Mouse (Mus musculus) olfactory bulb, adult 2 months (tissue): Measurements from ENCODE around the gene Inmt. TPM values are rescaled to one million over a fixed set of nuclear protein-coding genes. Genes with fewer than 3 reads are reported as not detected.

Experiments
- H3K27ac ChIP-seq: fragments of 200-500 bp; 2 replicates; pipeline ENCODE4 v1.5.1; 2012; ENCODE audit warnings: low read depth, low read length; ENCODE audit not compliant: insufficient read depth
- H3K4me1 ChIP-seq: fragments of 200-500 bp; 2 replicates; pipeline ENCODE4 v1.6.1; 2012; ENCODE audit warnings: low read length; ENCODE audit not compliant: control insufficient read depth, insufficient read depth
- H3K4me3 ChIP-seq: fragments of 200-500 bp; 2 replicates; pipeline ENCODE4 v1.5.1; 2012; ENCODE audit warnings: mild to moderate bottlenecking, low read depth, low read length, moderate library complexity; ENCODE audit not compliant: insufficient read depth
- CTCF ChIP-seq: fragments of 200-500 bp; IDR thresholded peaks from 2 replicates; pipeline ENCODE4 v1.5.1; 2012; ENCODE audit warnings: low read depth, mild to moderate bottlenecking, low read length, moderate library complexity; ENCODE audit not compliant: insufficient read depth
- POLR2A ChIP-seq: fragments of 200-500 bp; IDR thresholded peaks from 2 replicates; pipeline ENCODE4 v1.6.1; 2012; ENCODE audit warnings: mild to moderate bottlenecking, low read depth, low read length, moderate library complexity; ENCODE audit not compliant: insufficient read depth
- WGBS: fragments of 180-500 bp; shearing (Covaris S2); methylation state at CpG from one replicate; pipeline ENCODE4 v1.1.7; 2018; 5-methylcytosine and 5-hydroxymethylcytosine counted together
- polyA plus RNA-seq: library from polyadenylated mRNA; stranded (reverse); fragments of >200 nt; gene quantifications from 2 replicates; pipeline ENCODE4 v1.2.4, GENCODE M21; 2012; ENCODE audit warnings: low replicate concordance; ENCODE audit not compliant: missing spikeins, insufficient read depth, insufficient read length

Inmt gene
- polyA plus RNA-seq, 1 experiment, result not detected

GRCm38 (mm10) chr6:55173941-55174349 lies 898 bp downstream of the Inmt start:
- Histone ChIP-seq H3K4me1 (no peaks in the 10 kb centered on the region), H3K27ac (no peak overlapping the region), H3K4me3 (no peak overlapping the region)
- no peak for TF ChIP-seq CTCF
- WGBS, result 29% methylated on average over 3 of the region's 3 CpGs

- no peak overlapping the region for H3K27ac ChIP-seq
- TF ChIP-seq POLR2A, result no peak
- no peak for TF ChIP-seq CTCF
- WGBS, result 87% methylated on average over 10 of the region's 10 CpGs
- H3K4me3 ChIP-seq, result no peak overlapping the region
- no peaks in the 10 kb centered on the region for H3K4me1 ChIP-seq
Measured at GRCm38 (mm10) chr6:55173171-55173570, 1.7 kb downstream of the Inmt start.

- no peak for TF ChIP-seq POLR2A
- TF ChIP-seq CTCF, result no peak
- no peak overlapping the region for H3K4me3 ChIP-seq
Measured at GRCm38 (mm10) chr6:55171638-55172037, 3.2 kb downstream of the Inmt start.

GRCm38 (mm10) chr6:55169818-55170217 lies 5.0 kb downstream of the Inmt start:
- TF ChIP-seq POLR2A (no peak), CTCF (no peak)
- Histone ChIP-seq H3K4me1 (0 out of 2 replicates have a peak, but pooled peaks cover 2% of the 10 kb centered on the region), H3K4me3 (no peak overlapping the region), H3K27ac (no peak overlapping the region)
- 62% methylated on average over 5 of the region's 5 CpGs for WGBS

More at GRCm38 (mm10) chr6:55171638-55172037, 3.2 kb downstream of the Inmt start:
- 0 out of 2 replicates have a peak, but pooled peaks cover 2% of the 10 kb centered on the region for H3K4me1 ChIP-seq
- 66% methylated on average over 4 of the region's 4 CpGs for WGBS
- no peak overlapping the region for H3K27ac ChIP-seq

GRCm38 (mm10) chr6:55166777-55167463 lies 7.9 kb downstream of the Inmt start:
- Histone ChIP-seq H3K4me3 (no peak overlapping the region), H3K4me1 (peaks cover 6% of the 10 kb centered on the region), H3K27ac (no peak overlapping the region)
- TF ChIP-seq POLR2A (no peak), CTCF (no peak)
- WGBS, result 52% methylated on average over 7 of the region's 7 CpGs

- H3K4me3 ChIP-seq, result no peak overlapping the region
- WGBS, result 53% methylated on average over 8 of the region's 8 CpGs
- peaks cover 13% of the 10 kb centered on the region for H3K4me1 ChIP-seq
- no peak overlapping the region for H3K27ac ChIP-seq
- no peak for TF ChIP-seq POLR2A
- no peak for TF ChIP-seq CTCF
Measured at GRCm38 (mm10) chr6:55163046-55163584, 11.7 kb downstream of the Inmt start.

- no peak overlapping the region for H3K4me3 ChIP-seq
- H3K27ac ChIP-seq, result peak overlapping the region; percentile 70
- TF ChIP-seq CTCF, result no peak
- no peak for TF ChIP-seq POLR2A
- peaks cover 11% of the 10 kb centered on the region for H3K4me1 ChIP-seq
- WGBS, result 31% methylated on average over 5 of the region's 5 CpGs
Measured at GRCm38 (mm10) chr6:55161311-55161761, 13.5 kb downstream of the Inmt start.

- TF ChIP-seq POLR2A, result no peak
- TF ChIP-seq CTCF, result no peak
- WGBS, result 96% methylated on average over 1 of the region's 1 CpGs
- peaks cover 11% of the 10 kb centered on the region for H3K4me1 ChIP-seq
- no peak overlapping the region for H3K4me3 ChIP-seq
- H3K27ac ChIP-seq, result no peak overlapping the region
Measured at GRCm38 (mm10) chr6:55159256-55159655, 15.6 kb downstream of the Inmt start.

GRCm38 (mm10) chr6:55152226-55152625 lies 22.6 kb downstream of the Inmt start:
- 65% methylated on average over 3 of the region's 3 CpGs for WGBS
- no peaks in the 10 kb centered on the region for H3K4me1 ChIP-seq
- TF ChIP-seq POLR2A, result no peak
- TF ChIP-seq CTCF, result no peak
- H3K4me3 ChIP-seq, result no peak overlapping the region
- no peak overlapping the region for H3K27ac ChIP-seq
